Mouse (Mus musculus): ENCODE data around the gene Tmem201. TPM values are rescaled to one million over a fixed set of nuclear protein-coding genes. Genes with fewer than 3 reads are reported as not detected.

Gene Tmem201
- total and polyA plus RNA-seq, 3 experiments, result 6.4 to 29.2 (median 16.2) TPM

- TF ChIP-seq CTCF (conservative IDR thresholded peaks at IDR 0.05 in 1 of 2, IDR thresholded peaks at IDR 0.05 in 1 of 2; ENCODE audit: low read depth in 2 of 2, low read length in 2 of 2) (no peak), KAT2A (IDR thresholded peaks at IDR 0.05; ENCODE audit: insufficient replicate concordance, low read length) (no peak), RCOR1 (conservative IDR thresholded peaks at IDR 0.05; ENCODE audit: low read depth, low read length) (no peak), USF1 (IDR thresholded peaks at IDR 0.05; ENCODE audit: low read depth, low read length) (no peak)
- Histone ChIP-seq H3K9me3 (replicated peaks; ENCODE audit: low read length) (no peaks in the 10 kb centered on the region), H3K27ac (ENCODE audit: insufficient read depth, low read depth) (no peak overlapping the region), H3K9ac (ENCODE audit: insufficient read depth, low read depth) (no peak overlapping the region), H3K4me3 (replicated peaks in 1 of 3; ENCODE audit: low read depth in 2 of 3, low read length in 2 of 3, poor library complexity in 1 of 3) (no peak overlapping the region), H3K4me2 (ENCODE audit: insufficient read depth, low read depth, poor library complexity, severe bottlenecking) (no peak overlapping the region), H3K79me2 (replicated peaks; ENCODE audit: control insufficient read depth, extremely low read depth, insufficient read depth, poor library complexity, severe bottlenecking) (peaks cover 26% of the 10 kb centered on the region), H3K36me3 (replicated peaks in 1 of 2; ENCODE audit: control insufficient read depth in 1 of 2, insufficient read depth in 1 of 2, low read length in 1 of 2) (peaks cover 52 to 92% of the 10 kb centered on the region in 2 experiments), H3K4me1 (ENCODE audit: control insufficient read depth in 1 of 2, insufficient read depth in 2 of 2) (peaks cover 8 to 36% of the 10 kb centered on the region in 2 experiments), H3K27me3 (replicated peaks) (no peaks in the 10 kb centered on the region)
- in situ Hi-C loops (cut with MboI; ENCODE audit: low pct_ligation_motif_present, low pct_unique_long_range_greater_than_20kb, low sequenced_read_pairs), result no loop called here
- dilution Hi-C loops (cut with MboI; ENCODE audit: extremely low pct_ligation_motif_present, extremely low pct_unique_long_range_greater_than_20kb, low sequenced_read_pairs), result no loop called here
- no peak for DNase-seq (ENCODE audit: extremely low read depth)
These were observed 7.0 kb downstream of the Tmem201 start for GRCm38 (mm10) chr4:149730827-149731226.

DNA sequence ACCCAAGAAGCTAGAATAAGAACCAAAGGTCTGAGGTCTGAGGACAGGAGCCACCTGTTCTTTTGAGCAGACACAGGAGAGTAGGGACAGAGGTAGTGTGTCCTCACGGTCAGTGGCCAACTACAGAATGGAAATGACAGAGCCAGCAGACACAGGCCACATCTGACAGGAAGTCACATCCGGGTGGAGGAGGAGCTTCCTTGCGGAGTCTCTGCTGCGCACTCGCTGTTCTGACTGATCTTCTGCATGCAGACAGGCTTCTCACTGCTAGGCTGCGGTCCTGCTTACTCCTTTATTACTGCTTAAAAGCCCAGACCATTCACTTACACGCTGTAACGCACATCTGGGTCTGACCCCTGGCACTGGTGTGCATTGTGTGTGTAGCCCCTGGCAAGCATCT, 9.0 kb downstream of the Tmem201 start:
- no peak overlapping the region for H3K27ac ChIP-seq (ENCODE audit: insufficient read depth, low read depth)
- H3K79me2 ChIP-seq (replicated peaks; ENCODE audit: control insufficient read depth, extremely low read depth, insufficient read depth, poor library complexity, severe bottlenecking), result peaks cover 7% of the 10 kb centered on the region; the same call in 1 of the 2 replicates
- dilution Hi-C loops (cut with MboI; ENCODE audit: extremely low pct_ligation_motif_present, extremely low pct_unique_long_range_greater_than_20kb, low sequenced_read_pairs) (no loop called here), in situ Hi-C loops (cut with MboI; ENCODE audit: low pct_ligation_motif_present, low pct_unique_long_range_greater_than_20kb, low sequenced_read_pairs) (no loop called here)
- H3K4me2 ChIP-seq (ENCODE audit: insufficient read depth, low read depth, poor library complexity, severe bottlenecking), result no peak overlapping the region
- no peaks in the 10 kb centered on the region for H3K27me3 ChIP-seq (replicated peaks)
- H3K36me3 ChIP-seq (replicated peaks in 1 of 2; ENCODE audit: control insufficient read depth in 1 of 2, insufficient read depth in 1 of 2, low read length in 1 of 2), result peaks cover 67 to 93% of the 10 kb centered on the region in 2 experiments
- H3K4me1 ChIP-seq (ENCODE audit: control insufficient read depth in 1 of 2, insufficient read depth in 2 of 2), result peaks cover 4 to 17% of the 10 kb centered on the region in 2 experiments; a peak in 3 of 4 replicates
- H3K9me3 ChIP-seq (replicated peaks; ENCODE audit: low read length), result no peaks in the 10 kb centered on the region
- no peak overlapping the region for H3K4me3 ChIP-seq (replicated peaks in 1 of 3; ENCODE audit: low read depth in 2 of 3, low read length in 2 of 3, poor library complexity in 1 of 3)
- no peak overlapping the region for H3K9ac ChIP-seq (ENCODE audit: insufficient read depth, low read depth)
- no peak for DNase-seq (ENCODE audit: extremely low read depth)
- TF ChIP-seq TCF12 (IDR thresholded peaks at IDR 0.05; ENCODE audit: low read depth, low read length), result no peak
- no peak for TF ChIP-seq MEF2A (IDR thresholded peaks at IDR 0.05; ENCODE audit: borderline replicate concordance, low read depth, low read length)
- no peak for TF ChIP-seq UBTF (IDR thresholded peaks at IDR 0.05; ENCODE audit: low read depth, low read length)
- no peak for TF ChIP-seq MYC (IDR thresholded peaks at IDR 0.05; ENCODE audit: low read depth, low read length)
- no peak for TF ChIP-seq BHLHE40 (IDR thresholded peaks at IDR 0.05; ENCODE audit: low read depth, low read length)
- TF ChIP-seq ETS1 (conservative IDR thresholded peaks at IDR 0.05; ENCODE audit: low read depth, low read length), result no peak
- TF ChIP-seq RAD21 (IDR thresholded peaks at IDR 0.05; ENCODE audit: low read depth, low read length), result no peak
- TF ChIP-seq POLR2A (IDR thresholded peaks at IDR 0.05; ENCODE audit: low read depth, low read length), result no peak
- no peak for TF ChIP-seq TBP (conservative IDR thresholded peaks at IDR 0.05; ENCODE audit: low read depth, low read length)
- TF ChIP-seq JUND (conservative IDR thresholded peaks at IDR 0.05; ENCODE audit: low read depth, low read length), result no peak
- TF ChIP-seq ZMIZ1 (IDR thresholded peaks at IDR 0.05; ENCODE audit: low read depth, low read length), result no peak
- no peak for TF ChIP-seq SMC3 (IDR thresholded peaks at IDR 0.05; ENCODE audit: low read depth, low read length)
- TF ChIP-seq CHD1 (IDR thresholded peaks at IDR 0.05; ENCODE audit: low read depth, low read length), result no peak
- no peak for TF ChIP-seq MXI1 (IDR thresholded peaks at IDR 0.05; ENCODE audit: low read depth, low read length)
- TF ChIP-seq CHD2 (IDR thresholded peaks at IDR 0.05; ENCODE audit: low read length), result no peak
- no peak for TF ChIP-seq USF1 (IDR thresholded peaks at IDR 0.05; ENCODE audit: low read depth, low read length)
- TF ChIP-seq KAT2A (IDR thresholded peaks at IDR 0.05; ENCODE audit: insufficient replicate concordance, low read length), result no peak
- TF ChIP-seq POLR2AphosphoS2 (IDR thresholded peaks at IDR 0.05; ENCODE audit: low read depth, low read length), result no peak
- no peak for TF ChIP-seq SIN3A (IDR thresholded peaks at IDR 0.05; ENCODE audit: low read length)
